Mouse (Mus musculus): Measurements from ENCODE around the gene Gm4070.
"Not testable (repeated sequence)": the region's sequence is repeated elsewhere in the genome, so short reads cannot be mapped to it uniquely, and the experiment has no call there.

DNA sequence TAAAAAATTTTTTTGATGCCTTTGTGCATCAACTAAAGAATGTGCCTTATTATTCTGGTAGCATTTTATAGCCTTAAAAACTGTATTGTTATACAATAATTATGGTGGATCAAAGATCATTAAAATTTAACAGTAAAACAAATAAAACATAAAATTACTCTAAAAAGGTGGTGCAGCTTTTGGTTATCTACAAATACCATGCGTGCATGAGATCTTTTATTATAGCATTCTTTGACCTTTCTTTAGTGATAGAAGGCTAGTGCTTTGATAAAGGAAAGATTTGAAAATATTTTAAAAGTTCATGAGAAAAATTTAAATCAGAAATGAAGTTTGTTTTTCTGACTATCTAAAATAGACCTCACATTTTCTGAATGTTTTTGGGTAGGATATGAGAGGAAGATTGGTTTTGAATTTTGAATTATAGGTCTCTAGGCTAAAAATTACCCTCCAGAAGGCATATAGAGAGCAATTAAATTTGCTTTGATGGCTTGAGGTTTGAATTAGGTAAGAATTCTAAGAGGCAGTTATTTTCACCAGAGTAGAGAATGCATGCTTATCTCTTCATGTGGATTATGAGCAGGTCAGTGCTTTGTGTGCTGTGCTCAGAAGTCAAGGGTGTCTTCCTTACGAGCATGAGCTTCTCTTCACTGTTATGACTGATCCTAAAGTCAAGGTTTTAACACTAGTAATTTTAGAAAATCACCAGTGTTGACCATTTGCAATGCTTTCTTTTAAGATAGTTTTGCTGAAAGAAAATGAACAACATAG lies 73.9 kb downstream of the Gm4070 start:
- TF ChIP-seq EP300, CTCF (IDR thresholded peaks at IDR 0.05; ENCODE audit: low read depth): not testable (repeated sequence)
